Mouse (Mus musculus): ENCODE results near the gene Ltbp1. TPM values are rescaled to one million over a fixed set of nuclear protein-coding genes. Genes with fewer than 3 reads are reported as not detected.

Ltbp1 gene
- polyA plus RNA-seq, 2 experiments = 83.3 to 104 TPM

DNA sequence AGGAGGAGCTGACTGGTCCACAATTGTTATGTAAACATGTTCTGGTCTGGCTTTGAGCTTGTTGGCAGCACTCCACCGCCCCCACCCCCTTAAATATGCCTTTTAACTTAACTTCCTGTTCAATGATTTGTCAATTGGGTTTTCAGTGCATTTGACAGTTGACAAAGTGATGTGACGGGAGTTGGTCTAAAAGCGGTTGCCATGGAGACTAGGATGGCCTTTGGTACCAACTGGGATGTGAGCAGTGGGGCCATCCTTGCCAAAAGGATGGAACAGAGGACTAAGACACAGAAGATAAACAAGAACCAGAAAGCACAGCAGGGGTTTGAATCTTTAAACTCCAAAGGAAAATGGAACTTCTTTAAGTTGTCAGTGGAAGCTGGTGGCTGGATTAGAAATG lies 92.0 kb downstream of the Ltbp1 start:
- DNase-seq (ENCODE audit: low spot score) (no peak), ATAC-seq (ENCODE audit: low FRiP score, low read depth) (no peak)
- Histone ChIP-seq H3K9me3 (ENCODE audit: control insufficient read depth, low read length) (no peaks in the 10 kb centered on the region), H3K9ac (ENCODE audit: low read depth, low read length, severe bottlenecking) (no peak overlapping the region), H3K36me3 (ENCODE audit: control insufficient read depth, insufficient read depth, low read length) (no peaks in the 10 kb centered on the region), H3K4me2 (replicated peaks; ENCODE audit: low read depth, low read length, severe bottlenecking) (no peak overlapping the region), H3K4me3 (replicated peaks; ENCODE audit: low read length) (no peak overlapping the region), H3K4me1 (ENCODE audit: control insufficient read depth, insufficient read depth, low read length) (peaks cover 18% of the 10 kb centered on the region), H3K27ac (replicated peaks; ENCODE audit: low read depth, low read length) (no peak overlapping the region), H3K27me3 (ENCODE audit: control insufficient read depth, insufficient read depth, low read length) (no peaks in the 10 kb centered on the region)
- TF ChIP-seq POLR2A (IDR thresholded peaks at IDR 0.05; ENCODE audit: borderline replicate concordance, extremely low read depth, insufficient read depth, insufficient read length) = no peak
- 75% methylated on average over 3 of the region's 3 CpGs for WGBS

GRCm38 (mm10) chr17:75101215-75101614 lies 95.8 kb downstream of the Ltbp1 start:
- no peak overlapping the region for H3K4me3 ChIP-seq (replicated peaks; ENCODE audit: low read length)
- no peak for TF ChIP-seq POLR2A (IDR thresholded peaks at IDR 0.05; ENCODE audit: borderline replicate concordance, extremely low read depth, insufficient read depth, insufficient read length)
- DNase-seq (ENCODE audit: low spot score) (no peak), ATAC-seq (ENCODE audit: low FRiP score, low read depth) (no peak)
- WGBS = 36% methylated on average over 4 of the region's 4 CpGs
- no peaks in the 10 kb centered on the region for H3K9me3 ChIP-seq (ENCODE audit: control insufficient read depth, low read length)
- no peak overlapping the region for H3K4me2 ChIP-seq (replicated peaks; ENCODE audit: low read depth, low read length, severe bottlenecking)
- no peak overlapping the region for H3K27ac ChIP-seq (replicated peaks; ENCODE audit: low read depth, low read length)
- peaks cover 30% of the 10 kb centered on the region for H3K4me1 ChIP-seq (ENCODE audit: control insufficient read depth, insufficient read depth, low read length)
- no peak overlapping the region for H3K9ac ChIP-seq (ENCODE audit: low read depth, low read length, severe bottlenecking)
- H3K36me3 ChIP-seq (ENCODE audit: control insufficient read depth, insufficient read depth, low read length) = no peaks in the 10 kb centered on the region
- H3K27me3 ChIP-seq (ENCODE audit: control insufficient read depth, insufficient read depth, low read length) = no peaks in the 10 kb centered on the region

GRCm38 (mm10) chr17:75101994-75102393 lies 96.6 kb downstream of the Ltbp1 start:
- Histone ChIP-seq H3K36me3 (ENCODE audit: control insufficient read depth, insufficient read depth, low read length) (no peaks in the 10 kb centered on the region), H3K4me1 (ENCODE audit: control insufficient read depth, insufficient read depth, low read length) (peaks cover 33% of the 10 kb centered on the region), H3K27ac (replicated peaks; ENCODE audit: low read depth, low read length) (no peak overlapping the region), H3K4me3 (replicated peaks; ENCODE audit: low read length) (no peak overlapping the region), H3K27me3 (ENCODE audit: control insufficient read depth, insufficient read depth, low read length) (no peaks in the 10 kb centered on the region), H3K9ac (ENCODE audit: low read depth, low read length, severe bottlenecking) (no peak overlapping the region), H3K9me3 (ENCODE audit: control insufficient read depth, low read length) (no peaks in the 10 kb centered on the region), H3K4me2 (replicated peaks; ENCODE audit: low read depth, low read length, severe bottlenecking) (no peak overlapping the region)
- WGBS = 23% methylated on average over 8 of the region's 8 CpGs
- peak; percentile 68; the same call in 1 of the 2 replicates for ATAC-seq (ENCODE audit: low FRiP score, low read depth)
- TF ChIP-seq POLR2A (IDR thresholded peaks at IDR 0.05; ENCODE audit: borderline replicate concordance, extremely low read depth, insufficient read depth, insufficient read length) = no peak
- DNase-seq (ENCODE audit: low spot score) = peak; percentile 34

GRCm38 (mm10) chr17:75107412-75107811 lies 102.0 kb downstream of the Ltbp1 start:
- WGBS = 34% methylated on average over 7 of the region's 7 CpGs
- Histone ChIP-seq H3K4me1 (ENCODE audit: control insufficient read depth, insufficient read depth, low read length) (peaks cover 36% of the 10 kb centered on the region), H3K4me2 (replicated peaks; ENCODE audit: low read depth, low read length, severe bottlenecking) (no peak overlapping the region), H3K4me3 (replicated peaks; ENCODE audit: low read length) (no peak overlapping the region), H3K9me3 (ENCODE audit: control insufficient read depth, low read length) (no peaks in the 10 kb centered on the region), H3K27ac (replicated peaks; ENCODE audit: low read depth, low read length) (no peak overlapping the region), H3K9ac (ENCODE audit: low read depth, low read length, severe bottlenecking) (no peak overlapping the region), H3K36me3 (ENCODE audit: control insufficient read depth, insufficient read depth, low read length) (no peaks in the 10 kb centered on the region), H3K27me3 (ENCODE audit: control insufficient read depth, insufficient read depth, low read length) (no peaks in the 10 kb centered on the region)
- no peak for TF ChIP-seq POLR2A (IDR thresholded peaks at IDR 0.05; ENCODE audit: borderline replicate concordance, extremely low read depth, insufficient read depth, insufficient read length)
- DNase-seq (ENCODE audit: low spot score) (no peak), ATAC-seq (ENCODE audit: low FRiP score, low read depth) (no peak)

- Histone ChIP-seq H3K4me2 (replicated peaks; ENCODE audit: low read depth, low read length, severe bottlenecking) (no peak overlapping the region), H3K4me1 (ENCODE audit: control insufficient read depth, insufficient read depth, low read length) (peaks cover 33% of the 10 kb centered on the region)
Observed at GRCm38 (mm10) chr17:75107879-75108278, 102.5 kb downstream of the Ltbp1 start.

More at GRCm38 (mm10) chr17:75107879-75108278, 102.5 kb downstream of the Ltbp1 start:
- no peak for TF ChIP-seq POLR2A (IDR thresholded peaks at IDR 0.05; ENCODE audit: borderline replicate concordance, extremely low read depth, insufficient read depth, insufficient read length)
- Histone ChIP-seq H3K27me3 (ENCODE audit: control insufficient read depth, insufficient read depth, low read length) (no peaks in the 10 kb centered on the region), H3K9me3 (ENCODE audit: control insufficient read depth, low read length) (no peaks in the 10 kb centered on the region), H3K9ac (ENCODE audit: low read depth, low read length, severe bottlenecking) (no peak overlapping the region), H3K36me3 (ENCODE audit: control insufficient read depth, insufficient read depth, low read length) (no peaks in the 10 kb centered on the region), H3K4me3 (replicated peaks; ENCODE audit: low read length) (no peak overlapping the region), H3K27ac (replicated peaks; ENCODE audit: low read depth, low read length) (no peak overlapping the region)
- ATAC-seq (ENCODE audit: low FRiP score, low read depth) = no peak
- 48% methylated on average over 5 of the region's 5 CpGs for WGBS
- DNase-seq (ENCODE audit: low spot score) = no peak
